Mouse (Mus musculus) urinary bladder, postnatal 4 days (tissue): ENCODE data around the gene Atp5c1.
A peak's percentile ranks its signal among the peaks of the same experiment; 100 is the strongest.

ENCODE experiments used
- DNase-seq, 2 experiments: peaks; one replicate each; pipeline ENCODE4 v3.0.0; 2021 to 2022; ENCODE audit warnings: low spot score in 2 of 2

Atp5c1 gene

DNA sequence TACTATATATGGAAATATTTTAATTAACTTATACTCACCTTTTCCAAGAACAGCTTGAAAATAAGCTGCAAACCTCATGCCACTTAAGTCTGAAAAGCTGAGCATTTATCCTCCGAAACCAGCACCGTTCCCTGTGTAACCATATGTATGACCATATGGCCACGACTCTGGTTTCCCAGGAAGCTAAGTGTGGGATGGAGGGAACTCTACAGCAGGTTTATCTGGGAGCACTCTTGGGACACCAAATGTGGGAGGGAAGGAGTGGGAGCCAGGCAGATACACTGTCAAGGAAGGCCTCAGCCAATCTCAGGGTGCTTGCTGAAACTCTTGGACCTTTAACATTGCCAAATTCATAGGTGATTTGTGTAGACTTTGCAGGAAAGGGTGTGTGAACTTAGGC, 29.4 kb downstream of the Atp5c1 start:
- DNase-seq, result no peak

DNA sequence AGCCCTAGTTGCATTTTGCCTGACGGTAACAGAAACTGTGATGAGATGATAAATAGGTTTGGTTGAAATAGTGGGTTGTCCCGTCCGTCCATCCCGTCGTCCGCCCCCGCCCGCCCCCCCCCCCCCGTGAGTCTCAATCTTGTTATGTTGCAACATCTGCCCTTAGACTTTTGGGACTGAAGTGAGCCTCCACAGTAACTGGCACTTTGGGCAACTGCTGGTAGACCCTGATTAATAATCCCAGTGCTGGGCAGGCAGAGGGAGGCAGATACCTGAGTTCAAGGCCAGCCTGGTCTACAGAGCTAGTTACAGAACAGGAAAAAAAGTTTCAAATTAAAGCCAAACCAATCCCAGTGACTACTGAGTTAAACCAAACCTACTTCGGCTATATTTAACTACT, 30.9 kb downstream of the Atp5c1 start:
- DNase-seq, result no peak

DNA sequence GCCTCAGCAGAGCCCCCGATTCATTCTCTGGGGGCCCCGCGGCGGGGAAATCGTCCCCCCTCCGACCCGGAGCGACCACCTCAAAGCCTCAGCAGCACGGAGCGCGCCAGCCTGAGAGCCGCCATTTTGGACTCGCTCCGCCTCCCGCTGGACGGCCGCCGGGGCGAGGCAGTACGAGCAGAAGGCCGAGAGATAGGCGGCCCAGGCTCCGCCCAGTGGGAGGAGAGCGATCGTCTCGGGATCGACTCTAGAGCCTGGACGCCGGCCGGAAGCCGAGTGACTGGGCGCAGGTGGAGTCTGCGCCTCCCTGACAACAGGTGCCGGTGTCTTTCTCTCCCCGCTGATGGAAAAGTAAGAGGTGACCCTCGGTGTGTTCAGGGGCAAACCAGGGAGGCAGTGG, 31.8 kb downstream of the Atp5c1 start, which contains the start of gene Taf3:
Taf3 (minus strand) TSS at position 136 of the 400 bp plus-strand sequence.
- DNase-seq, result peak; percentile 87 to 93

DNA sequence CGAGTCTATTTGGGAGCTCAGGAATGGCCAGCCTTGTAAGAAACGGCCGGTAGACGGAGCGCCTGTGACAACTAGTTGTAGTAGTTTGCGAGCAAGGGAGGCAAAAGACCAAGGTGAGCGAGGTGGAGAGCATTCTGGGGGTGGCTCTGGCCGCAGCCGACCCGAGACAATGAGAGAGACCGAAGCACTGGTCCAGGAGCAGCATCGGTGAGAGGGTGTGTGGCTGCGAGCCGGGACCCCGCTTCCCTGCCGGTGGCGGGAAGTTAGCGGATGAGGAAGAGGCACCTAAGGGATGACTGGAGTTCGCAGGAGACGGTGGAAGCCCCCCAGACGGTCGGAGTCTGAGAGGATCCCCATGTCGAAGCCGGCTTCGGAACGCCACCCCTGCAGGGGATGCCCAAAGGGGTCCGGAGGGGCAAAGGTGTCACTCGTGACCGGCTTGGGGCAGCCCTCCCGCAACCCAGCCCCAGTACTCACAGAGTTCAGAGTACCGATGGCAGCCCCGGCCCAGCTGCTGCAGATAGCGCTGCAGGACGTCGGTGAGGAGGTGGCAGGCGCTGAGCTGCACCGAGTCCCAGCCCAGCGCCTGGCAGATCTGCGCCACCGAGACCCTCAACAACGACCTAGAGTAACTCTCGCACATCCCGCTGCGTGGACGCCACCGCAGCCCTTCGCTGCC, 32.4 kb downstream of the Atp5c1 start:
- DNase-seq, result peak in 1 of 2 experiments; percentile 21

DNA sequence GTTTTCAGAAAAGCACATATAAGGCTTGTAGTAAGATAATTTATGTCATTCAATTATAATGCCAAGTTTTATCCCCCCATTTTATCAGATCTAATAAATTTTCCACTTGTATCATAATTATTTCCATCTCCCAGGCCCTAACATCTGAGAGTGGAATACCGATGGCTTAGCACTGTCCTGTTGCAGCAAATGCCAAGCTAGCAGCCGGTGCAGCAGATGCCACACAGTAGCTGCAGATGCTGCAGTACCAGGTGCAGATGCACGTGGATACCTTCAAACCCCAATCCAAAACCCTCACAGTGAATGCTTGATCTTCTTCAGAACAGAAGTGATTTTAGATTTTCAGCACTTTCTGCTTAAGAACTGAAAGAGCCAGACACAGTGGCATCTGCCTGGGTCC, 45.3 kb downstream of the Atp5c1 start:
- DNase-seq, result no peak

DNA sequence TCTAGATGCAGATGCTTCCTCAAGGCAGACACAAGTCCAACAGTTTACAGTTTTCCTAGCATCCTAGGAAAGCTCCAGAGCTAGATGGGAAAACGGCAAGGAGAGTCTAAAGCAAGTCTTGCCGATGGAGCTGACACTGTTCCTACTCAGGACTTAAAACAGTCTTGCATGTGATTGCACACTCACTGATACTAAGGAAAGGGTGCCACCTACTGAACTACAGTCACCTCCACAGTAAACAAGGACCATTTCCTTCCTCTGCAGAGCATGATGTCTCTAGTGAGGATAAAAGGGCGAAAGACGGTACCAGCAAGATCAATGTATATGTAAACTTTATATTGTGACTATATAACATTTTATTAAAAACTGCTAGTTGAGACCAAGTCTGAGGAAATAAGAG, 46.6 kb downstream of the Atp5c1 start:
- no peak for DNase-seq

DNA sequence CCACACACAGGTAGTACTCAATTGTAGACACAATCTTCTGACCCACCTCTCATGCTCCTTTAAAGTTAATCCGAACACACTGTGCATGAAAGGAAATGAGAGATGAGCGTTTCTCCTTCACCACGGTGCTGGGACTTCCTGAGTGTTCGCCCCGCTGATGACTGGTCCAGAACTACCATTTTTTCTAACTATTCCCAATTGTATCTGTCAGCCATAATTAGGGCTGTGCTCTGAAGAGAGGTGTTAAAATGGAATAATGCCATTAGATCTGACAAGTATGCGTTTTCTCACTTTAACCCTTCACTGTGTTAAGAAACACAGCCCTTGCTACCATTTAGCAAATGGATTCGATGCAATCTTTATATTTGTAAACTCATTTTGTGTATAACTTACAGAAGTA, 50.6 kb downstream of the Atp5c1 start:
- DNase-seq, result no peak

DNA sequence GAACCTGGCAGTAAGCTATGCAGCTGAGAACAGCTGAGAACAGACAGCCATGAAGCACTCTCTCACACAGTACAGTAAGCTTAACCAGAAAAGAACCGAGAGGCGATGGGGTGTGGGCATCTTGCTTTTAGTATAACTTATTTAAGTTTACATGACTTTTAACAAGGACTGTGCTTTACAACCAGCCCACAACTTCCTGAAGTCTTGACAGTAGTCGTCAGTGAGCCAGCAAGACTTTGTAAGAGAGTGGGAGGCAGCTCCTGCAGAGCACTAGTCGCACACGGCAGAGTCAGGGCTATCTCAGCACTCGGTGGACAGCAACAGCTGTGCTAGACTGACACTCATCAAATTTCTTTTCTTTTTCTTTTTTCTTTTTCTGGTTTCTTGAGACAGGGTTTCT, 56.0 kb downstream of the Atp5c1 start:
- no peak for DNase-seq

DNA sequence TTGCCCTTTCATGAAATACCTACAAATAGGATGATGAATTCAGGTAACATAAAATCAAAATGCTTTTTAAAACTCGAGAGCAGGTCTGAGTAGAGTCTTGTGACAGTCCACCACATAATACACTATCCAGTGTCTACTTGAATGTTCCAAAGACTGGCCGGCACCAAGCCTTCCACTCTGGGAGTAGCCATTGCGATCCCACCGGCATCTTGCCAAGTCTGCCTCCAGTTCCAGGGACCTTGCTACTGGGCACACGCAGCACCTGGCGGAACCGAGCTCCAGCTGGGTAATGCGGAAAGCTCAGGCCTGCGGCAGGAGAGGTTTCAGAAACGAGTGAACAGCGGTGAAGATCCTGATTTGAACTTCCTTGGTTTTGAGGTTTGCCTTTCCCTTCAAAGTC, 59.0 kb downstream of the Atp5c1 start:
- DNase-seq, result no peak

DNA sequence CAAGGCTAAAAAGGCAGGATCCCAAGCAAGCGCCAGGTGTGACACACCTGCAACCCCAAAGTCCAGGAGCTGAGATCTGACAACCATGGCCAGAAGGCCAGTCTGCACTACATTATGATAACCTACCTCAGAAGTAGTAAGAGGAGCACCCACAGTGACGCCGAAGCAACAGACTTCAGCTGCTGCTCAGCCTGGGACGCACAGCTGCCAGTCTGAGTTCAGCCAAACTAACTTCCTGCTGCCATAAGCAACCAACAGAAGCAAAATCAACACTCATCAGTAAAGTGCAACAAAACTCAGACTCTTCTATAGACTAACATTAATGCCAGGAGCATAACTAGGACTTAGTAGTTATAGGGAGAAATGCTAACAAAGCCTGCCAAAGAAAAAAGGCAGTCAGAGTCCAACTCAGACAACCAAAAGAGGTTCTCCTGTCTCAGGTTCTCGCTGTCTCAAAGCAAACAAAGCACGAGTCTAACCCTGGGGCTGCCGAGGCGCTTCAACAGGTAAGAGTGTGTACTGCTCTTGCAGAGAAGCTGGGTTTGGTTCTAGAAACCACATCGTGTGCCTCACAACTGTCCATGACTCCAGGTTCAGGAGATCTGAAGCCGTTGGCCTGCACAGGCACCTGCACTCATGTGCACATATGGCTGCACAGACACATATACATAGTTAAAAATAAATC, 65.2 kb downstream of the Atp5c1 start:
- DNase-seq, result no peak

DNA sequence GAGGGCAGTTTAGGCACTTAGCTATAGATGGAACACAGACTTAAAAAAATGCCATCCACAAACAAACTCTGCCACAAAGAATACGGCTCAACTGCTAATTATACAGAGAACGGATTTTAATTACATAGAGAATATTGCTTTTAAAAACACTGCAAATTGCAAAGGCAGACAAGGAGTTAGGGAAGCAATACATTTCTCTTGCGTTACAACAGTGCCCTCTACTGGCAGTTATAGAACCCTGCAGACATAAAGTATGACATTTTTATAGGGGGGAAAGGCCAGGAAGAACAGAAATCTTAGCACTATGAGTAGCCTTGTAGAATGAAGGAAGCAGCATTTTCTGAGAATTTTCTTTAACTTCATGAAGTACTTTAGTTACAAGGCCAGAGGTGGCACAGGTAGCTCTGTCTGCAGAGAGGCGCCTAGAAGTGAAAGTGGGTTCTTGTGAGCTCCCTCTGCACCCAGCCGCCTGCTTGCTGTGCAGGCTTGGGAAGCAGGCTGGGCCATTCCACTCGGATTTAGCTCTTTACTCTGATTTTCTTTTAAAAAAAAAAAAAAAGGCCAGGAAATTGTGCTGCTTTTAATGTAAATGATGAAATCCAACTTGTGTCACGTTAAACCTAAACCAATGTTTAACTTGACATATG, 69.9 kb downstream of the Atp5c1 start:
- DNase-seq, result no peak

DNA sequence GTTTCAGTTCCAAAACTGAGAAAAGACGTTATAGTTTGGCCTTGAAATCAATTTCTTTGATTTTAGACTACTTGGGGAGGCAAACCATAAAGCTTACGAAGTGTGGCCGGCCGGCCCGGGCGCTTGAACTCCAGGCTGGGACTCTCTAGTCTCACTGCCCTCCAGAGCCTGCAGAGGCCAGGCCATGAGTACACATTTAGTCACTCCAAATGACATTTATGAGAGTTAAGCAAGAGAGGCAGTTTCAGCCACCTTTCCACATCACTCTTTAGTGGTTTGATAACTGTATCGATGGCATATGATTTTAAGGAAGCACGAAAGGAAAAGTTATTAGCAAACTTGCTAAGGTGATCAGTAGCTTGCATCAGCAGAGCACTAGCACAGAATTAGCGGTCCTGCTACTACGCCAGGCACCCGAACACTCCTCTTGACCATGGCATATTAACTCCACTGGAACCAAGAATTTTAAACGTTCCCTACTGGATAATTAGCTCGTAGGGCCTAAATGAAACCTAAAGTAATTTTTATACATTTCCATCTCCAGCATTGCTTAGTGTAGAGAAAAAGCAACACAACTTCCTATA, 70.5 kb downstream of the Atp5c1 start:
- DNase-seq, result no peak

DNA sequence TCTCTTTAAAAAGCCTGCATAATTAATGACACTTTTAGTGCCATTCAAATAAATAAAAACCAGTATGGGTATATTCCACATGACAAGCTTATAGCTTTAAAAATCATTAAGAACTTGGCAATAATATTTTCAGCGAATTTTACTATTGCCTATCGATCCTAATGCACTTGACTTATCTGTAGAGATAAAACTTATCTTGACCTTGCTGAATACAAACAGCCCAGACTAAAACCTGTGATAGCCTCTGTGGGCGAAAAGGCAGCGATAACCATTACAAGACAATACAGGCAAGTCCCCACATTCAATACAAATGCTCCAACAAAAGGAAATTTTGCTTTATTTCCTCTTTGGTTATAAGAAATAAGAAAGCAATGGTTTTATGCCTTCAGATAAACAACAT, 71.7 kb downstream of the Atp5c1 start:
- DNase-seq, result no peak
